Mouse (Mus musculus) lung, embryonic 14.5 days (tissue): ENCODE results near the gene Tex9. TPM values are rescaled to one million over a fixed set of nuclear protein-coding genes. Genes with fewer than 3 reads are reported as not detected.

Experiments
- ATAC-seq: fragments of 200-750 bp; cut with Nextera tagmentation; 2 replicates; pipeline ENCODE4 v1.8.0; 2017; ENCODE audit warnings: mild to moderate bottlenecking, moderate TSS enrichment, moderate library complexity; ENCODE audit not compliant: insufficient read depth
- DNase-seq: peaks from one replicate; pipeline ENCODE4 v3.0.0-alpha.2; 2015
- H3K27ac ChIP-seq: fragments of 300-500 bp; sonication (generic); 2 replicates; pipeline ENCODE4 v1.5.1; 2014; ENCODE audit warnings: low read depth, mild to moderate bottlenecking, moderate library complexity
- H3K27me3 ChIP-seq: fragments of 300-500 bp; sonication (generic); 2 replicates; pipeline ENCODE4 v1.6.1; 2014; ENCODE audit warnings: low read length, control low read depth; ENCODE audit not compliant: insufficient read depth
- H3K36me3 ChIP-seq: fragments of 300-500 bp; sonication (generic); 2 replicates; pipeline ENCODE4 v1.6.1; 2014; ENCODE audit warnings: control low read depth; ENCODE audit not compliant: insufficient read depth
- H3K4me1 ChIP-seq: fragments of 300-500 bp; sonication (generic); 2 replicates; pipeline ENCODE4 v1.6.1; 2014; ENCODE audit warnings: antibody characterized with exemption, control low read depth; ENCODE audit not compliant: insufficient read depth
- H3K4me2 ChIP-seq: fragments of 300-500 bp; sonication (generic); 2 replicates; pipeline ENCODE4 v1.6.1; 2014; ENCODE audit warnings: mild to moderate bottlenecking
- H3K4me3 ChIP-seq: fragments of 300-500 bp; sonication (generic); 2 replicates; pipeline ENCODE4 v1.5.1; 2014; ENCODE audit warnings: low read depth, low read length
- H3K9ac ChIP-seq: fragments of 300-500 bp; sonication (generic); 2 replicates; pipeline ENCODE4 v1.6.1; 2014
- H3K9me3 ChIP-seq: fragments of 300-500 bp; sonication (generic); 2 replicates; pipeline ENCODE4 v1.6.1; 2016; ENCODE audit warnings: low read depth, low read length, control low read depth
- CTCF ChIP-seq: IDR thresholded peaks from 2 replicates; pipeline ENCODE4 v1.5.1; 2016; ENCODE audit warnings: antibody characterized with exemption, low read depth
- WGBS: fragments of 180-500 bp; shearing (Covaris S2); extraction: QIAGEN DNeasy Blood & Tissue Kit; methylation state at CpG from one replicate; pipeline ENCODE4 v1.1.7; 2014; 5-methylcytosine and 5-hydroxymethylcytosine counted together
- polyA plus RNA-seq: library from polyadenylated mRNA; unstranded; fragments of >200 nt; fragmentation: Nextera tagmentation; extraction: Ambion mirVana; gene quantifications from 2 replicates; pipeline ENCODE4 v1.2.1, GENCODE M21; 2014

Gene Tex9
- polyA plus RNA-seq = 31.7 and 37.5 TPM in 2 replicates

DNA sequence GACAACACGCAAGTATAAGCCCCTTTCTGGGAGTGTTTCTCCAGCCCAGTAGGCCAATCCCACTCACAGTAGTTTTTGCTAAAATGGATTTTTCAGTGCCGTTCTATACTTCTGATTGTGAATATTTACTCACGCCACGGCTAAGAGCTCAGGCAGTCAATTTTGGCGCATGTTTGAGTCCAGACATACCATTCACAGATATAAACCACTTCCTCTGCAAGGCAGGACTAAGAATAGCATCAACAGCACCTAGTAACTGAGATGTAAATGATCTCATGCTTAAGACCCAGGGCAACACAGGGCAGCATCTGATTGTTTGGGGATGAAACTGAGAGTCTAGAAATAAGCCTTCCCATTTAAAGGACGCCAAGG, at the start of gene Tex9:
Gene Tex9 (minus strand): TSS at position 19 of the 372 bp plus-strand sequence.
- peak within 1 kb of the TSS; percentile 72 for H3K4me2 ChIP-seq
- H3K4me3 ChIP-seq = peak within 1 kb of the TSS; percentile 73
- WGBS = 7% methylated on average over 6 of the region's 6 CpGs
- H3K27ac ChIP-seq = peak within 1 kb of the TSS; percentile 85
- DNase-seq (no peak), ATAC-seq (peak; percentile 72; the same call in 1 of the 2 replicates)
- TF ChIP-seq CTCF = no peak
- H3K9me3 ChIP-seq = no peaks in the 10 kb centered on the region
- no peaks in the 10 kb centered on the region for H3K36me3 ChIP-seq
- peak within 1 kb of the TSS; percentile 62 for H3K9ac ChIP-seq
- H3K4me1 ChIP-seq = peaks cover 6% of the 10 kb centered on the region; the same call in 1 of the 2 replicates
- H3K27me3 ChIP-seq = no peaks in the 10 kb centered on the region

DNA sequence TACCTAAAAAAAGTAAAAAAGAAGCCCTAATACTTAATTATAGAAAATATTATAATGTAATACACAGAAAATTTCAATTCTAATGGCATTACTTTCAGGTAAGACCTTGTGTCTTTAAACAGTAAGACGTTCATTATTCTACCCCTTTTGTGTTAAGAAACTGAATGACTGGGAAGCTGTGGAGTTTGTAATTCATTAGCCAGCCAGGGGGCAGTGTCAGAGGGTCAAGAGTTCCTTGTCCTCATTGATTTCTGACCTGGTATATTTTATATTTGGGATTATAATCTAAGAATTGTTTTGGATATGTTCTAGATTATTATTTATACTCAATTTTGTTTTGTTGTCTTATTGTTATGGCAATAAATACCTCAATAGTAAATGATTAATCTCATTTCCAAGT, 45.1 kb upstream of the Tex9 start:
- Histone ChIP-seq H3K27me3 (no peaks in the 10 kb centered on the region), H3K4me2 (no peak overlapping the region), H3K4me1 (no peaks in the 10 kb centered on the region), H3K36me3 (no peaks in the 10 kb centered on the region), H3K9ac (no peak overlapping the region), H3K9me3 (no peaks in the 10 kb centered on the region), H3K4me3 (no peak overlapping the region), H3K27ac (no peak overlapping the region)
- ATAC-seq (no peak), DNase-seq (no peak)
- no peak for TF ChIP-seq CTCF
- 56% methylated on average over 1 of the region's 1 CpGs for WGBS

DNA sequence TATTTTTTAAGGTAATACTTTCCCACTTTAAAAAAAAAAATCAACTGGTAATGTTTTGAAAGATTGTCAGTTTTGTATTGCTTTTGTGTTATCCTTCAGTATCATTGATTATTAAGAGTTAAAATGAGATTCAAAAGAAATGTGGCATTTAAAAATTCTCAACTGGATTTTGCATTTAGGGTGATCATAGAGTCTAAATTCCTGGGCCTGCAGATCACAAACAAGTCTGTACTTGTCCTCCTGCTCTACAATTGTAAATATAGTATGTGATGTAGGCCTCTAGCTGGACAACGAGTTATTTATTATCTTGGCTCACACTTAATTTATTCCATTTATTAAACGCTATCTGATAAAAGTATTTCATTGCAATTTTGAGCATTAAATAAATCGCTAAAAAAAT, 43.4 kb upstream of the Tex9 start:
- Histone ChIP-seq H3K27ac (no peak overlapping the region), H3K9ac (no peak overlapping the region), H3K27me3 (no peaks in the 10 kb centered on the region), H3K4me3 (no peak overlapping the region), H3K4me2 (no peak overlapping the region), H3K36me3 (no peaks in the 10 kb centered on the region), H3K9me3 (no peaks in the 10 kb centered on the region), H3K4me1 (peaks cover 6% of the 10 kb centered on the region)
- WGBS = 60% methylated on average over 3 of the region's 3 CpGs
- ATAC-seq = no peak
- DNase-seq = no peak
- no peak for TF ChIP-seq CTCF

DNA sequence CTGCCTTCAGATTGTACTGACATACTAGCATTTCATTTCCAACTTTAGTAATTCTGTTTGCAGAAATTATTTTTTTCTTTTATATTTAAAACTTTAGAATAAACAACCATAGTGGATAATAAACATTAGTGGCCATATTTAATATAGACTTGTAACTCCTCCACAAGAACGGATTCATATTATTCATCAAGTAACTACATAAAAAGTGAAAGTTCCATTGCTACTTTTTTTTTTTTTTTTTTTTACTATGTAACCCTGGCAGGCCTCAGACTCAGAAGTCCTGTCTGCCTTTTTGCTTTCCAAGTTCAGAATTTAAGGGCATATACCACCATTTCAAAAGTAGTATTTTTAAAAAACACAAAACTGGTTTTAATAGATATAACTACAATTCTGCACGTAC, 43.0 kb upstream of the Tex9 start:
- no peaks in the 10 kb centered on the region for H3K9me3 ChIP-seq
- H3K36me3 ChIP-seq = no peaks in the 10 kb centered on the region
- H3K9ac ChIP-seq = no peak overlapping the region
- H3K4me1 ChIP-seq = peaks cover 6% of the 10 kb centered on the region
- no peak for ATAC-seq
- 72% methylated on average over 2 of the region's 2 CpGs for WGBS
- TF ChIP-seq CTCF = no peak
- H3K27ac ChIP-seq = no peak overlapping the region
- H3K4me2 ChIP-seq = no peak overlapping the region
- no peaks in the 10 kb centered on the region for H3K27me3 ChIP-seq
- no peak overlapping the region for H3K4me3 ChIP-seq
- DNase-seq = no peak

DNA sequence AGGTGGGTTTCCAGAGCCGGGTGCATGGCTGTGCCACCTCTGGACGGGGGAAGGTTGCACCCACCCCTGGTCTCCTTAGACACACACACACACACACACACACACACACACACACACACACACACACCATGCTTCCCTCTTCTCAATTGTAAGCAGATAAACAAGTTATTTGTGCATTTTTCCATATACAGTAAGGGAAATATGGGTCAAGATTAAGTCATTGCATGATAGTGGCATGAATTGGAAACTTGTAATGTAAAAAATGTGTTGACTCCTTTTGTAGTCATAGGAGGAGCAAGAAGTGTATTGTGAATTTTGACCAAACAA, 41.0 kb upstream of the Tex9 start:
- no peak for ATAC-seq
- WGBS = 0% methylated on average over 2 of the region's 2 CpGs
- TF ChIP-seq CTCF = no peak

DNA sequence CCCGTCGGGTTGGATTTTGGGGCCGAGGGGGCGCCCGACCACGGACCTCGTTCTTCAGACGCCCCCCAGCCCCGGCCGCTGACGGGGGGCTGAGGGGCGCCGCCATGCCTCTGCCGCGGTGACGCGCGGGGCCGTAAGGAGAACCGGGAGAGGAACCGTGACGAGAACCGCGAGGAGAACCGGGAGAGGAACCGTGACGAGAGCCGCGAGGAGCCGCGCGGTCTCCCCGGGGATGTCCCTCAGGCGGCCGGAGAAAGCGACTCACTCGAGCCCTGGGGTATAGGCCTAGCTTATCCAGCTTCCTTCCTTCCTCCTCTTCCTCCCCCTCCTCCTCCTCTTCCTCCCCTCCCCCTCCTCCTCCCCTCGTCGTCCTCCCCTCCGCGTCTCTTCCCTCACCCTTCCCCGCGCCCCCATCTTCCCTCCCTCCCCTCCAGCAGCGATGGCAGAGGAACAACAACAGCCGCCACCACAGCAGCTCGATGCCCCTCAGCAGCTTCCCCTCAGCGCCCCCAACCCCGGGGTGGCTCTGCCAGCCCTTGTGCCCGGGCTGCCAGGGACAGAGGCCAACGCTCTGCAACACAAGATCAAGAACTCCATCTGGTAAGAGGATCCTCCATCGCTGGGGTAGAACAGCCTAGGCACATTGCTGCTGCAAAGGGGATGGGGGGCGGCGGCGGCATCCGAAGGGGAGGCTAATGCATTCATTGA, 40.5 kb upstream of the Tex9 start:
- Histone ChIP-seq H3K9me3 (no peaks in the 10 kb centered on the region), H3K27me3 (no peaks in the 10 kb centered on the region), H3K9ac (peak overlapping the region; percentile 98), H3K4me1 (peaks cover 6% of the 10 kb centered on the region), H3K36me3 (no peaks in the 10 kb centered on the region), H3K4me2 (peak overlapping the region; percentile 73), H3K4me3 (peak overlapping the region; percentile 96), H3K27ac (peak overlapping the region; percentile 99)
- DNase-seq (peak; percentile 61), ATAC-seq (peak; percentile 56)
- no peak for TF ChIP-seq CTCF
- WGBS = under 1% methylated on average over 46 of the region's 55 CpGs

More for the DNA sequence above, 41.0 kb upstream of the Tex9 start:
- peak; percentile 5 for DNase-seq
- Histone ChIP-seq H3K27ac (peak overlapping the region; percentile 99), H3K9ac (peak overlapping the region; percentile 98), H3K4me3 (peak overlapping the region; percentile 96), H3K9me3 (no peaks in the 10 kb centered on the region), H3K36me3 (no peaks in the 10 kb centered on the region), H3K4me1 (peaks cover 6% of the 10 kb centered on the region), H3K4me2 (peak overlapping the region; percentile 73), H3K27me3 (no peaks in the 10 kb centered on the region)

DNA sequence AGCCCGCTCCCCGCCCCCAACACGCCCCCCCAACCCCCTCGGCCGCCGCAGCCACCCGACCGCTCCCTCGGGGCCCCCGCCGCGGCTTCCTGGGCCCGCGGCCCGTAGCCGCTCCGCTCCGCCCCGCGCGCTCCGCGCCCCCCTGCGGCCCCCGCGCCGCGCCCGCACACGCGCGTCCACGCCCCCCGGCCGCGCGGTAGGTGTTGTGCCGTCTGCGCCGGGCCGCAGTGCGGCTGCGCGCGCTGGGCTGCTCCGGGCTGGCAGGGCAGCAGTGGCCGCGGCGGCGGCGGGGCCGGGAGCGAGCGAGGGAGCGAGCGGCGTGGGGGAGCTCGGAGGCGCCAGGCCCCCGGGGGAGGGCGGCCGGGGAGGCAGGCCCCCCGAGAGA, 40.0 kb upstream of the Tex9 start, which contains the start of gene Rfx7:
Gene Rfx7 (plus strand): TSS at position 245 of the 385 bp plus-strand sequence.
- Histone ChIP-seq H3K9me3 (no peaks in the 10 kb centered on the region), H3K4me3 (peak within 1 kb of the TSS; percentile 96), H3K4me1 (peaks cover 6% of the 10 kb centered on the region), H3K27me3 (no peaks in the 10 kb centered on the region), H3K27ac (peak within 1 kb of the TSS; percentile 99), H3K36me3 (no peaks in the 10 kb centered on the region), H3K4me2 (peak within 1 kb of the TSS; percentile 73), H3K9ac (peak within 1 kb of the TSS; percentile 98)
- no peak for TF ChIP-seq CTCF
- ATAC-seq (peak; percentile 89), DNase-seq (peak; percentile 88)
- 1% methylated on average over 59 of the region's 63 CpGs for WGBS
